Mouse (Mus musculus) adrenal gland, postnatal 36 days (tissue): Measurements from ENCODE around the gene Tns3. TPM values are rescaled to one million over a fixed set of nuclear protein-coding genes. Genes with fewer than 3 reads are reported as not detected.
A peak's percentile ranks its signal among the peaks of the same experiment; 100 is the strongest.

Experiments
- DNase-seq, 2 experiments: peaks; one replicate each; pipeline ENCODE4 v3.0.0; 2021; ENCODE audit warnings: mixed read lengths in 1 of 2
- long read RNA-seq, 2 experiments: library from polyadenylated mRNA; stranded (forward); transcript quantifications; one replicate each; pipeline ENCODE4 v2.0.0; 2021; ENCODE audit warnings: borderline sequencing depth in 2 of 2
- total RNA-seq, 2 experiments: library from RNA; stranded (reverse); gene quantifications; 2 replicates each; pipeline ENCODE4 v1.2.3; 2021

The Tns3 gene
- total RNA-seq, result 10 to 100 TPM; 46.9 to 60.6 TPM
- long read RNA-seq, experiment 1, partial matches to known transcripts, result 3 of 8 reads
- long read RNA-seq, experiment 1, other reads (novel, unspliced or antisense), result 5 of 8 reads
- long read RNA-seq, experiment 2, partial matches to known transcripts, result 1 of 1 reads
- long read RNA-seq, experiment 2, other reads (novel, unspliced or antisense), result 0 of 1 reads

- peak; percentile 78 to 87 for DNase-seq
These were observed at the start of gene Tns3 for GRCm38 (mm10) chr11:8664393-8664743. TSS of gene Tns3 (minus strand) at chr11:8664535.

- DNase-seq, result peak; percentile 40 to 42
These were observed 42.1 kb upstream of the Tns3 start for GRCm38 (mm10) chr11:8706246-8707041.

- DNase-seq, result no peak
These were observed 40.8 kb upstream of the Tns3 start for GRCm38 (mm10) chr11:8705156-8705555.

- no peak for DNase-seq
These were observed 39.5 kb upstream of the Tns3 start for GRCm38 (mm10) chr11:8703876-8704275.

- DNase-seq, result no peak
These were observed 38.2 kb upstream of the Tns3 start for GRCm38 (mm10) chr11:8702532-8702886.

- DNase-seq, result no peak
These were observed 37.7 kb upstream of the Tns3 start for GRCm38 (mm10) chr11:8701845-8702531.

GRCm38 (mm10) chr11:8701400-8701799 is 37.1 kb upstream of the Tns3 start:
- no peak for DNase-seq

- no peak for DNase-seq
These were observed 36.4 kb upstream of the Tns3 start for GRCm38 (mm10) chr11:8700641-8701221.

GRCm38 (mm10) chr11:8699777-8700176 is 35.4 kb upstream of the Tns3 start:
- no peak for DNase-seq

- no peak for DNase-seq
These were observed 33.3 kb upstream of the Tns3 start for GRCm38 (mm10) chr11:8697670-8698069.

- DNase-seq, result no peak
These were observed 29.8 kb upstream of the Tns3 start for GRCm38 (mm10) chr11:8694096-8694495.

- peak; percentile 42 to 46 for DNase-seq
These were observed 28.5 kb upstream of the Tns3 start for GRCm38 (mm10) chr11:8692536-8693471.

GRCm38 (mm10) chr11:8692162-8692535 is 27.8 kb upstream of the Tns3 start:
- DNase-seq, result no peak

- DNase-seq, result no peak
These were observed 27.3 kb upstream of the Tns3 start for GRCm38 (mm10) chr11:8691605-8692004.

- no peak for DNase-seq
These were observed 26.3 kb upstream of the Tns3 start for GRCm38 (mm10) chr11:8690633-8691032.

- DNase-seq, result peak; percentile 36 to 50
These were observed 25.2 kb upstream of the Tns3 start for GRCm38 (mm10) chr11:8689515-8689914.

GRCm38 (mm10) chr11:8688907-8689306 is 24.6 kb upstream of the Tns3 start:
- DNase-seq, result no peak

- no peak for DNase-seq
These were observed 22.2 kb upstream of the Tns3 start for GRCm38 (mm10) chr11:8686501-8686900.

- DNase-seq, result no peak
These were observed 21.7 kb upstream of the Tns3 start for GRCm38 (mm10) chr11:8686061-8686460.

GRCm38 (mm10) chr11:8685195-8685594 is 20.9 kb upstream of the Tns3 start:
- DNase-seq, result no peak

- no peak for DNase-seq
These were observed 19.9 kb upstream of the Tns3 start for GRCm38 (mm10) chr11:8684262-8684661.

GRCm38 (mm10) chr11:8681356-8681755 is 17.0 kb upstream of the Tns3 start:
- no peak for DNase-seq
